Mouse (Mus musculus) myocyte (in vitro differentiated cells): ENCODE measurements around the gene Suclg2.

ENCODE experiments used
- CEBPB ChIP-seq: IDR thresholded peaks from 2 replicates; pipeline ENCODE4 v1.6.1; 2011; ENCODE audit warnings: mild to moderate bottlenecking, moderate library complexity; ENCODE audit not compliant: poor library complexity, insufficient read depth, severe bottlenecking
- E2F4 ChIP-seq: IDR thresholded peaks from one replicate; pipeline ENCODE4 v1.6.1; 2011; ENCODE audit warnings: mild to moderate bottlenecking, control low read depth, moderate library complexity; ENCODE audit not compliant: insufficient read depth
- MAX ChIP-seq: IDR thresholded peaks from one replicate; pipeline ENCODE4 v1.6.1; 2011; ENCODE audit warnings: low read depth, mild to moderate bottlenecking, control low read depth
- MYOD1 ChIP-seq, 3 experiments: IDR thresholded peaks; one replicate each; pipeline ENCODE4 v1.6.1; 2011; ENCODE audit warnings: control low read depth in 2 of 3, low read depth in 2 of 3, mild to moderate bottlenecking in 2 of 3, moderate library complexity in 1 of 3; ENCODE audit not compliant: insufficient read length in 2 of 3, control insufficient read depth in 1 of 3
- MYOG ChIP-seq, 3 experiments: IDR thresholded peaks; one replicate each; pipeline ENCODE4 v1.6.1; 2011; ENCODE audit warnings: control low read depth in 2 of 3, low read depth in 2 of 3, mild to moderate bottlenecking in 2 of 3; ENCODE audit not compliant: insufficient read length in 2 of 3, control insufficient read depth in 1 of 3, insufficient read depth in 1 of 3
- POLR2A ChIP-seq: IDR thresholded peaks from one replicate; pipeline ENCODE4 v1.6.1; 2011; ENCODE audit warnings: low read depth, mild to moderate bottlenecking, control low read depth, moderate library complexity; ENCODE audit not compliant: insufficient read length
- POLR2AphosphoS2 ChIP-seq: IDR thresholded peaks from one replicate; pipeline ENCODE4 v1.6.1; 2011; ENCODE audit warnings: low read depth, control low read depth; ENCODE audit not compliant: insufficient read length
- REST ChIP-seq: IDR thresholded peaks from one replicate; pipeline ENCODE4 v1.6.1; 2011; ENCODE audit warnings: mild to moderate bottlenecking, control low read depth, moderate library complexity; ENCODE audit not compliant: insufficient read depth, insufficient read length
- TCF12 ChIP-seq: IDR thresholded peaks from one replicate; pipeline ENCODE4 v1.6.1; 2011; ENCODE audit warnings: mild to moderate bottlenecking, control low read depth; ENCODE audit not compliant: poor library complexity, insufficient read depth, severe bottlenecking
- TCF3 ChIP-seq: IDR thresholded peaks from one replicate; pipeline ENCODE4 v1.6.1; 2011; ENCODE audit warnings: low read depth, control low read depth; ENCODE audit not compliant: insufficient read length
- USF1 ChIP-seq: IDR thresholded peaks from one replicate; pipeline ENCODE4 v1.6.1; 2011; ENCODE audit warnings: low read depth, mild to moderate bottlenecking, control low read depth, moderate library complexity

- no peak for TF ChIP-seq POLR2A
- no peak for TF ChIP-seq E2F4
- TF ChIP-seq TCF12, result no peak
- no peak for TF ChIP-seq MYOD1 (IDR thresholded peaks at IDR 0.05; ENCODE audit: control insufficient read depth in 1 of 3, insufficient read length in 2 of 3, low read depth in 2 of 3)
- TF ChIP-seq MAX, result no peak
- TF ChIP-seq USF1, result no peak
- TF ChIP-seq REST, result no peak
- no peak for TF ChIP-seq CEBPB
- no peak for TF ChIP-seq TCF3
- TF ChIP-seq POLR2AphosphoS2, result no peak
- TF ChIP-seq MYOG (IDR thresholded peaks at IDR 0.05; ENCODE audit: control insufficient read depth in 1 of 3, insufficient read depth in 1 of 3, insufficient read length in 2 of 3, low read depth in 2 of 3), result no peak
Observed at GRCm38 (mm10) chr6:95652774-95653173, 65.8 kb downstream of the Suclg2 start.
